Mouse (Mus musculus): Measurements from ENCODE around the gene Rnf180. TPM values are rescaled to one million over a fixed set of nuclear protein-coding genes. Genes with fewer than 3 reads are reported as not detected.
"Not testable (repeated sequence)": the region's sequence is repeated elsewhere in the genome, so short reads cannot be mapped to it uniquely, and the experiment has no call there.

Rnf180 gene
- 10.9 and 12.1 TPM in 2 replicates for polyA plus RNA-seq (2016; fragmentation: Nextera tagmentation; extraction: Ambion mirVana)

GRCm38 (mm10) chr13:105294715-105295114 is at the start of gene Rnf180:
Rnf180 (minus strand) TSS chr13:105294815.
- Histone ChIP-seq H3K4me3 (peak within 1 kb of the TSS; percentile 85), H3K9ac (peak within 1 kb of the TSS; percentile 84), H3K27me3 (peaks cover 2% of the 10 kb centered on the region; the same call in 1 of the 2 replicates), H3K4me2 (replicated peaks) (peak within 1 kb of the TSS; percentile 74), H3K36me3 (0 out of 2 replicates have a peak, but pooled peaks cover under 1% of the 10 kb centered on the region), H3K9me3 (no peaks in the 10 kb centered on the region), H3K27ac (peak within 1 kb of the TSS; percentile 63), H3K4me1 (peaks cover 14% of the 10 kb centered on the region)
- WGBS, result 48% methylated on average over 11 of the region's 11 CpGs
- no peak for ATAC-seq (ENCODE audit: insufficient number of reproducible peaks, insufficient read depth, low FRiP score, low TSS enrichment)

GRCm38 (mm10) chr13:105331199-105331968 is 36.8 kb upstream of the Rnf180 start:
- 75% methylated on average over 5 of the region's 5 CpGs for WGBS
- Histone ChIP-seq H3K4me3 (no peak overlapping the region), H3K4me2 (replicated peaks) (no peak overlapping the region), H3K4me1 (no peaks in the 10 kb centered on the region), H3K27ac (no peak overlapping the region), H3K9me3 (no peaks in the 10 kb centered on the region), H3K27me3 (no peaks in the 10 kb centered on the region), H3K36me3 (no peaks in the 10 kb centered on the region), H3K9ac (no peak overlapping the region)
- no peak for ATAC-seq (ENCODE audit: insufficient number of reproducible peaks, insufficient read depth, low FRiP score, low TSS enrichment)

GRCm38 (mm10) chr13:105326946-105327345 is 32.3 kb upstream of the Rnf180 start:
- ATAC-seq (ENCODE audit: insufficient number of reproducible peaks, insufficient read depth, low FRiP score, low TSS enrichment), result no peak
- Histone ChIP-seq H3K4me3 (no peak overlapping the region), H3K4me1 (no peaks in the 10 kb centered on the region), H3K27me3 (no peaks in the 10 kb centered on the region), H3K27ac (no peak overlapping the region), H3K9ac (no peak overlapping the region), H3K4me2 (replicated peaks) (no peak overlapping the region), H3K9me3 (no peaks in the 10 kb centered on the region), H3K36me3 (no peaks in the 10 kb centered on the region)
- WGBS, result 83% methylated on average over 1 of the region's 1 CpGs

- H3K36me3 ChIP-seq, result no peaks in the 10 kb centered on the region
- ATAC-seq (ENCODE audit: insufficient number of reproducible peaks, insufficient read depth, low FRiP score, low TSS enrichment), result no peak
- 76% methylated on average over 1 of the region's 1 CpGs for WGBS
- H3K4me2 ChIP-seq (replicated peaks), result no peak overlapping the region
- no peak overlapping the region for H3K9ac ChIP-seq
- H3K27me3 ChIP-seq, result no peaks in the 10 kb centered on the region
- H3K9me3 ChIP-seq, result no peaks in the 10 kb centered on the region
- no peaks in the 10 kb centered on the region for H3K4me1 ChIP-seq
- no peak overlapping the region for H3K27ac ChIP-seq
- H3K4me3 ChIP-seq, result no peak overlapping the region
Measured at GRCm38 (mm10) chr13:105316926-105317325, 22.3 kb upstream of the Rnf180 start.

- no peak overlapping the region for H3K27ac ChIP-seq
- H3K9me3 ChIP-seq, result no peaks in the 10 kb centered on the region
- H3K4me2 ChIP-seq (replicated peaks), result no peak overlapping the region
- H3K4me1 ChIP-seq, result no peaks in the 10 kb centered on the region
- no peak overlapping the region for H3K9ac ChIP-seq
- no peaks in the 10 kb centered on the region for H3K27me3 ChIP-seq
- no peaks in the 10 kb centered on the region for H3K36me3 ChIP-seq
- 85% methylated on average over 6 of the region's 6 CpGs for WGBS
- no peak for ATAC-seq (ENCODE audit: insufficient number of reproducible peaks, insufficient read depth, low FRiP score, low TSS enrichment)
- H3K4me3 ChIP-seq, result no peak overlapping the region
Measured at GRCm38 (mm10) chr13:105316009-105316408, 21.4 kb upstream of the Rnf180 start.

GRCm38 (mm10) chr13:105312763-105313162 is 18.1 kb upstream of the Rnf180 start:
- Histone ChIP-seq H3K9ac (no peak overlapping the region), H3K27me3 (no peaks in the 10 kb centered on the region), H3K4me2 (replicated peaks) (no peak overlapping the region), H3K4me1 (no peaks in the 10 kb centered on the region), H3K36me3 (no peaks in the 10 kb centered on the region), H3K9me3 (no peaks in the 10 kb centered on the region), H3K27ac (no peak overlapping the region), H3K4me3 (no peak overlapping the region)
- WGBS, result 79% methylated on average over 6 of the region's 6 CpGs
- ATAC-seq (ENCODE audit: insufficient number of reproducible peaks, insufficient read depth, low FRiP score, low TSS enrichment), result no peak

- H3K4me2 ChIP-seq (replicated peaks); H3K27me3 ChIP-seq; H3K4me3 ChIP-seq; H3K9me3 ChIP-seq; H3K27ac ChIP-seq; ATAC-seq (ENCODE audit: insufficient number of reproducible peaks, insufficient read depth, low FRiP score, low TSS enrichment); H3K36me3 ChIP-seq; H3K9ac ChIP-seq; H3K4me1 ChIP-seq: not testable (repeated sequence)
- WGBS, result 76% methylated on average over 4 of the region's 4 CpGs
Measured at GRCm38 (mm10) chr13:105310562-105310961, 15.9 kb upstream of the Rnf180 start.

- peaks cover 4% of the 10 kb centered on the region; the same call in 1 of the 2 replicates for H3K4me1 ChIP-seq
- no peak overlapping the region for H3K27ac ChIP-seq
- ATAC-seq (ENCODE audit: insufficient number of reproducible peaks, insufficient read depth, low FRiP score, low TSS enrichment), result no peak
- no peaks in the 10 kb centered on the region for H3K36me3 ChIP-seq
- no peaks in the 10 kb centered on the region for H3K9me3 ChIP-seq
- no peak overlapping the region for H3K4me2 ChIP-seq (replicated peaks)
- no peaks in the 10 kb centered on the region for H3K27me3 ChIP-seq
- no peak overlapping the region for H3K4me3 ChIP-seq
- 90% methylated on average over 2 of the region's 2 CpGs for WGBS
- no peak overlapping the region for H3K9ac ChIP-seq
Measured at GRCm38 (mm10) chr13:105305513-105305912, 10.9 kb upstream of the Rnf180 start.

GRCm38 (mm10) chr13:105304054-105304453 is 9.4 kb upstream of the Rnf180 start:
- Histone ChIP-seq H3K9me3 (no peaks in the 10 kb centered on the region), H3K27ac (no peak overlapping the region), H3K9ac (no peak overlapping the region), H3K4me1 (peaks cover 4% of the 10 kb centered on the region; the same call in 1 of the 2 replicates), H3K4me2 (replicated peaks) (no peak overlapping the region), H3K4me3 (no peak overlapping the region), H3K36me3 (no peaks in the 10 kb centered on the region), H3K27me3 (no peaks in the 10 kb centered on the region)
- no peak for ATAC-seq (ENCODE audit: insufficient number of reproducible peaks, insufficient read depth, low FRiP score, low TSS enrichment)
- 26% methylated on average over 4 of the region's 4 CpGs for whole genome bisulfite sequencing

GRCm38 (mm10) chr13:105300009-105300346 is 5.4 kb upstream of the Rnf180 start:
- no peak for ATAC-seq (ENCODE audit: insufficient number of reproducible peaks, insufficient read depth, low FRiP score, low TSS enrichment)
- no peaks in the 10 kb centered on the region for H3K36me3 ChIP-seq

GRCm38 (mm10) chr13:105299162-105300008 is 4.8 kb upstream of the Rnf180 start:
- no peak for ATAC-seq (ENCODE audit: insufficient number of reproducible peaks, insufficient read depth, low FRiP score, low TSS enrichment)
- Histone ChIP-seq H3K4me1 (peaks cover 4% of the 10 kb centered on the region; the same call in 1 of the 2 replicates), H3K27me3 (no peaks in the 10 kb centered on the region), H3K4me2 (replicated peaks) (no peak overlapping the region), H3K9me3 (no peaks in the 10 kb centered on the region), H3K36me3 (no peaks in the 10 kb centered on the region), H3K27ac (no peak overlapping the region), H3K4me3 (no peak overlapping the region), H3K9ac (no peak overlapping the region)
- WGBS, result 61% methylated on average over 4 of the region's 4 CpGs

More at GRCm38 (mm10) chr13:105300009-105300346, 5.4 kb upstream of the Rnf180 start:
- no peak overlapping the region for H3K4me2 ChIP-seq (replicated peaks)
- H3K27me3 ChIP-seq, result no peaks in the 10 kb centered on the region
- peaks cover 4% of the 10 kb centered on the region; the same call in 1 of the 2 replicates for H3K4me1 ChIP-seq
- H3K9ac ChIP-seq, result no peak overlapping the region
- WGBS, result 75% methylated on average over 4 of the region's 4 CpGs
- no peak overlapping the region for H3K4me3 ChIP-seq
- no peaks in the 10 kb centered on the region for H3K9me3 ChIP-seq
- H3K27ac ChIP-seq, result no peak overlapping the region

Data from embryonic facial prominence, embryonic 12.5 days (tissue).